1 mouse cellular context compared by ENCODE assay signal in the genomic region with DNA sequence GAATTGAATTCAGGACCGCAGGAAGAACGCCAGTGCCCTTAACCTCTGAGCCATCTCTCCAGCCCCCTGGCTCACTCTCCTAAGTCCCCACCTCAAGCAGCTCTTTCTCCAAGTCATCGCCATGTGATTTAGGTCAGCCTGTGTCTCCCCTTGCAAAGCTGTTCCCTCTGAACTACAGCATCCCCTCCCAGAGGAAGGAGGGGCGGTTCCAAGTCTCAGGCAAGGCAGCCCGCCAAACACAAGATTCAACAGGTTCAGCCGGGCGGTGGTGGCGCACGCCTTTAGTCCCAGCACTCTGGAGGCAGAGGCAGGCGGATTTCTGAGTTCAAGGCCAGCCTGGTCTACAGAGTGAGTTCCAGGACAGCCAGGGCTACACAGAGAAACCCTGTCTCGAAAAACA. TPM values are rescaled to one million over a fixed set of nuclear protein-coding genes. Genes with fewer than 3 reads are reported as not detected.
"Had no signal": no experiment of that assay in that cellular context is flagged by ENCODE, and none has a peak within 500 bp of the region (broad histone marks: within the 10 kb centered on the region; RNA-seq: fewer than 3 reads in every experiment).

No protein-coding gene starts in this region.

RNA-seq across cellular contexts. Expression of a gene that starts 17.1 kb away (rescaled TPM):
- polyA plus RNA-seq: stomach, embryonic 14.5 days had no signal
